Mouse (Mus musculus): ENCODE data around the gene Rps25. TPM values are rescaled to one million over a fixed set of nuclear protein-coding genes. Genes with fewer than 3 reads are reported as not detected.
"Not testable (repeated sequence)": the region's sequence is repeated elsewhere in the genome, so short reads cannot be mapped to it uniquely, and the experiment has no call there.

Rps25 gene
- total RNA-seq, 2 experiments from 2014 or later, result 711 to 765 TPM

DNA sequence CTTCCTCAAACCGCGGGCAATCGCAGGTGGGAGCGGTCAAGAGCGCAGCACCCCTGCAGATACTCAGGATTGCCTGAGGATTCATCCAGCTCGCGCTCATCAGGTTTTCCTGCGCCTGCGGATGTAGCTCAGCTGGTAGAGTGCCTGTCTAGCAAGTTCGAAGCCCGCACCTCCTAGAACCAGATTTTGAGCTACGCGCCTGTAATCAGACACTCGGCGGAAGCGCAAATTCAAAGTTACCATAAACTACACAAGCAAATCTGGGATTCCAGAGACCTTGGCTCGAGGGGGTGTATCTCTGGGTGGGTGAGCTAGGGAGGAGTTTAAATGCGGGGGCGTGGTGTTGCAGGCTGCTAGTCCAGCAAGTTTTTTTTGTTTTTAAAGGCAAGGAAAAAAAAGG is 34.0 kb downstream of the Rps25 start, which contains the start of gene Foxr1:
TSS of gene Foxr1 (minus strand) at position 176 of the 400 bp plus-strand sequence.
- DNase-seq (ENCODE audit: extremely low spot score in 1 of 2, low spot score in 2 of 2), result no peak
- intact Hi-C loops (cut with DNase I), result no loop called here

DNA sequence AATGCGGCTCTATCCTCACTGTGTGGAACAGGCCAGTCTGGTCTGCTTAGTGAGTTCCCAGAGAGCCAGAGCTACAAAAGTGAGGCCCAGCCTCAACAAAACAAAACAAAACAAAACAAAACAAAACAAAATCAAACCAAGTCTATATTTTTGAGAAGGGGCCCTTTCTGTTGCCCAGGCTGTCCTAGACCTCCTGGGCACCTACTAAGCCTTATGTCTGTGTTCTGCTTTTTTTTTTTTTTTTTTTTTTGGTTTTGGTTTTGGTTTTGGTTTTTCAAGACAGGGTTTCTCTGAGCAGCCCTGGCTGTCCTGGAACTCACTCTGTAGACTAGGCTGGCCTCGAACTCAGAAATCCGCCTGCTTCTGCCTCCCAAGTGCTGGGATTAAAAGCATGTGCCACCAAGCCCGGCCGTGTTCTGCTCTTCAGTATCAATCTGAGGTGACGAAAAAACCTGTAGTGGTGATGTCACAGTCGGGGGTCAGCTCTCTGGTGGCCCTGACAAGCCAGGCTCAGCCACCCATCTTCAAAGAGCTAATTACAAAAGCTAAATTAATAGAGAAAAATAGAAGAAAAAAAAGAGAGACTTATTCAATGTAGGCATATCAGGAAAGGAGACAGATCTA is 37.6 kb downstream of the Rps25 start:
- DNase-seq (ENCODE audit: extremely low spot score in 1 of 2, low spot score in 2 of 2); intact Hi-C loops (cut with DNase I): not testable (repeated sequence)

DNA sequence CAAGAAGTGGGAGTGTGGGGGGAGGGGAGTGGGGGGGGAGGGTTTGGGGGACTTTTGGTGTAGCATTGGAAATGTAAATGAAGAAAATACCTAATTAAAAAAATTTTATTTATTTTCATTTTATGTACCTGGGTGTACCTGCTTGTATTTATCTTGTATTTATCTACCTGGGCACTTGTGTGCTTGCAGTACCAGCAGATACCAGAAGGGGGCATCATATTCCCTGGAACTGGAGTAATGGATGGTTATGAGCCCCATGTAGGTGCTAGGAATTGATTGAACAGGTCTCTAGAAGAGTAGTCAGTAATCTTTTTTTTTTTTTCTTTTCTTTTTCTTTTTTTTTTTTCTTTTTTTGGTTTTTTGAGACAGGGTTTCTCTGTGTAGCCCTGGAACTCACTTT is 43.4 kb downstream of the Rps25 start:
- DNase-seq (ENCODE audit: extremely low spot score in 1 of 2, low spot score in 2 of 2), result no peak
- intact Hi-C loops (cut with DNase I), result no loop called here

DNA sequence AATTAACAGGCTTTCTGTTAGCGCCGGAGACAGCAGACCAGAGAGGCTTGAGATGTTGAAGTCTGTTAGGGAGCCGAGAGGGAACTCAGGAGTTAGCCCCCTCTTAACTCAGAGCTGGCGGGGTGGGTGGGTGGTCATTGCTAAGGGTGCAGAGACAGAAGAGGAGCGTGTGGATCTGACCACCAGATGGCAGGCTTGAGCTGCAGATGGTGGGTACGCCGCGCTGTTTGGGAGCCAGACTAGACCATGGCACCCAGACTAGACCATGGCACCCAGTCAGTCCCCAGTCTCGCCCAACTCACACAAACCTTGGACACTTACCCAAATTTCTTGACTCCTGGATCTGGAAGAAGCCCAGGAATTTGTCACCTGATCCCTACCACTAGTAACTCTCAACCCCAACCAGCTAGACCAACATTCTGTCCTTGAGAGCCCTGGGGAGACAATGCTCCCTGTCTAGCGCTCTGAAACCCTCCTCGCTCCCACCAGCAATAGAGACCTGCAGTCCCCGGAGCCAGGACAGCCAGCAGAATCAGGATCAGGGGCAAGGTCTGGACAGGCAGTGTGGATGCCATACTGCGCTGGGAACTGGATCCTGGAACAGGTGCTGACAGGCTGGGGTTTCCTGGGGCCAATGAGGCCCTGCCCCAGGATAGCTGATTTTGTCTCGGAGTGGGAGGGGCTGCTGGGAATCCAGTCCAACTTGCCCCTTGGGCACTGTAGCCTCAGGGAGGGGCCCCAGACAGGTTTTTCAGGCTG is 47.4 kb downstream of the Rps25 start:
- intact Hi-C loops (cut with DNase I), result loop anchor here (1.0 to 2.0 kb wide), 2 partner anchors 48 to 198 kb away; no protein-coding TSS in a partner anchor

DNA sequence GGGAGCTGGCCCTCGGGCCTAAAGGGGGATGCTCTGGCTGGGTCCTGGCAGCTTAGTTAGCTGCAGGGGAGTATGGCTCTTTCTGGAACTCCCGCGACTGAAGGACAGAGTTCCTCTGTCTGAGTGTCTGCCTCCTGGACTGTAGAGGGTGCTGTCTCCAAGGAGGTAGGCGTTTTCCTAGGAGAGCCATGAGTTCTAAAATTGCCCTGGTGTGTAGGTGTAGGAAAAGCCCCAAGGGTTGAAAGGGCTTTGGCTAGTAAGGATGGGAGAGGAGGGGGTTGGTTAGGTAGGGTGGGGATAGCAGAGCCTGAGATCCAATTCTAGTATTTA is 47.9 kb downstream of the Rps25 start, which contains the start of gene Upk2:
TSS of gene Upk2 (minus strand) at position 86 of the 330 bp plus-strand sequence.
- DNase-seq (ENCODE audit: extremely low spot score in 1 of 2, low spot score in 2 of 2), result no peak
- intact Hi-C loops (cut with DNase I), result loop anchor here (1.0 to 2.0 kb wide), 2 partner anchors 48 to 197 kb away; no protein-coding TSS in a partner anchor

More for the DNA sequence above, 47.4 kb downstream of the Rps25 start:
- DNase-seq (ENCODE audit: extremely low spot score in 1 of 2, low spot score in 2 of 2), result peak; percentile 76 to 89

DNA sequence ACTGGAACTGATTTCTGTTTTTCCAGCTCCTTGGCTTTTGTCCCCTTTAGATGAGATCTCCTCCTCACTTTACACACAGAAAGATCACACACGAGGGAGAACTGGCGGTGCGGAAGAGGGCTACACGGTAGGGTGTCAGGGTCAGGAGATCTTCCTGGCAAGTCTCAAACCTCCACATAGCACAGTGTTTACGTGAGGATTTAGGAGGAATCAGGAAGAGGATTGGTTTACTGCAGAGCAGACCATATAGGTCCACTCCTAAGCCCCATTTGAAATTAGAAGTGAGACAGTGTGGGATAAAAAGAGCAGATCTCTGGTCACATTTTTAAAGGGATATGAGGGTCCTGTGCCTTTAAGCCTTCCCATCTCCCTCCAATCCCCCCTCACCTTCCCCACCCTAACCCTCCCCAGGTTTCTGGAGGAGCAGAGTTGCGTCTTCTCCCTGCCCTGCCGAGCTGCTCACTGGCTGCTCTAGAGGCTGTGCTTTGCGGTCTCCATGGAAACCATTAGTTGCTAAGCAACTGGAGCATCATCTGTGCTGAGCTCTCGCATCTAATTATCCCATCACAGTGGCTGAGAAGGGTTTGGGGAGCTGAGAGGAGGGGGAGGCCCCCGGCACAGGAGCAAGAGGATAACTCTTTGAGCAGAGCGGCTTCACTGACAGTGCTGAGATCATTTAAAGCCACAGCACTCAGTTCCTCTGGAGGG is 50.2 kb downstream of the Rps25 start:
- peak; percentile 85 to 95 for DNase-seq (ENCODE audit: extremely low spot score in 1 of 2, low spot score in 2 of 2)
- intact Hi-C loops (cut with DNase I), result loop anchor here (2.0 kb wide), 1 partner anchor 22 kb away; no protein-coding TSS in a partner anchor

Small RNA genes within 50 kb of the gene (microRNA-seq; reads per million reads assigned to microRNA genes)
- 2.6 reads per million for gene Mir7085

Other genes starting within 250 kb of the Rps25 start
- gene Cbl, start 173.1 kb upstream of the Rps25 start, total RNA-seq (2021), result 10 to 100 TPM; 48.6 to 49.9 TPM
- 1 to 10 TPM in 1 of 2 experiments, under 1 TPM in 1; 0.69 to 1.9 TPM for gene Ccdc153, start 166.5 kb upstream of the Rps25 start, total RNA-seq (2021)
- under 1 TPM; 0.53 to 0.60 TPM for gene Pdzd3, start 155.7 kb upstream of the Rps25 start, total RNA-seq (2021)
- 10 to 100 TPM; 11.9 to 14.8 TPM for gene Nlrx1, start 138.5 kb upstream of the Rps25 start, total RNA-seq (2021)
- gene Abcg4, start 118.5 kb upstream of the Rps25 start, total RNA-seq (2021), result 10 to 100 TPM; 68.0 to 73.2 TPM
- 10 to 100 TPM; 27.1 to 28.3 TPM for gene Hinfp, start 101.5 kb upstream of the Rps25 start, total RNA-seq (2021)
- 100 to 1,000 TPM; 151 to 158 TPM for gene C2cd2l, start 86.9 kb upstream of the Rps25 start, total RNA-seq (2021)
- 10 to 100 TPM; 15.5 to 17.9 TPM for gene Dpagt1, start 81.1 kb upstream of the Rps25 start, total RNA-seq (2021)
- 10 to 100 TPM; 66.5 to 67.6 TPM for gene H2afx, start 72.4 kb upstream of the Rps25 start, total RNA-seq (2021)
- gene Hmbs, start 62.9 kb upstream of the Rps25 start, total RNA-seq (2021), result 10 to 100 TPM; 20.5 to 24.0 TPM
- gene Vps11, start 45.5 kb upstream of the Rps25 start, total RNA-seq (2021), result 10 to 100 TPM; 42.6 to 49.1 TPM
- 10 to 100 TPM; 87.1 to 89.3 TPM for gene Hyou1, start 27.6 kb upstream of the Rps25 start, total RNA-seq (2021)
- gene Slc37a4, start 10.3 kb upstream of the Rps25 start, total RNA-seq (2021), result 10 to 100 TPM; 36.9 to 40.1 TPM
- 10 to 100 TPM; 75.3 to 87.2 TPM for gene Trappc4, start 461 bp downstream of the Rps25 start, total RNA-seq (2021)
- gene Ccdc84, start 11.4 kb downstream of the Rps25 start, total RNA-seq (2021), result 10 to 100 TPM; 16.1 to 19.9 TPM
- not detected for gene Foxr1, start 34.0 kb downstream of the Rps25 start, total RNA-seq (2021)
- gene Upk2, start 47.8 kb downstream of the Rps25 start, total RNA-seq (2021), result not detected
- gene Bcl9l, start 75.7 kb downstream of the Rps25 start, total RNA-seq (2021), result 10 to 100 TPM; 85.4 to 98.1 TPM
- gene Cxcr5, start 154.7 kb downstream of the Rps25 start, total RNA-seq (2021), result not detected
- gene Ddx6, start 197.8 kb downstream of the Rps25 start, total RNA-seq (2021), result 100 to 1,000 TPM; 114 to 115 TPM

All from left cerebral cortex, postnatal 10 days (tissue).